Mouse (Mus musculus) ES-E14 (cell line): ENCODE results near the gene Lmod1.

Experiments used
- CHD2 ChIP-seq: IDR thresholded peaks from 2 replicates; pipeline ENCODE4 v1.6.1; 2014; ENCODE audit warnings: mild to moderate bottlenecking, low read depth, low read length, inconsistent platforms
- HCFC1 ChIP-seq: IDR thresholded peaks from 2 replicates; pipeline ENCODE4 v1.6.1; 2012; ENCODE audit warnings: low read length, inconsistent platforms, borderline replicate concordance; ENCODE audit not compliant: insufficient read depth
- MAFK ChIP-seq: IDR thresholded peaks from 2 replicates; pipeline ENCODE4 v1.6.1; 2014; ENCODE audit warnings: mild to moderate bottlenecking, low read depth, low read length, inconsistent platforms; ENCODE audit not compliant: insufficient read depth
- ZNF384 ChIP-seq: IDR thresholded peaks from 2 replicates; pipeline ENCODE4 v1.6.1; 2012; ENCODE audit warnings: low read depth, low read length, inconsistent platforms

GRCm38 (mm10) chr1:135374868-135375581 is 50.4 kb downstream of the Lmod1 start, which contains the start of gene Shisa4:
- TF ChIP-seq MAFK (no peak), HCFC1 (no peak), ZNF384 (no peak), CHD2 (no peak)
